Mouse (Mus musculus) myocyte (in vitro differentiated cells): ENCODE measurements at regions not wholly inside any gene's neighbourhood (a gene's known extent, or its start where the extent isn't known, plus 50 kb on each side); places are given as distances from the start of the nearest gene placed in this dataset.

Source experiments
- POLR2A ChIP-seq: IDR thresholded peaks from one replicate; pipeline ENCODE4 v1.6.1; 2011; ENCODE audit warnings: low read depth, mild to moderate bottlenecking, control low read depth, moderate library complexity; ENCODE audit not compliant: insufficient read length
- TCF12 ChIP-seq: IDR thresholded peaks from one replicate; pipeline ENCODE4 v1.6.1; 2011; ENCODE audit warnings: mild to moderate bottlenecking, control low read depth; ENCODE audit not compliant: poor library complexity, insufficient read depth, severe bottlenecking
- USF1 ChIP-seq: IDR thresholded peaks from one replicate; pipeline ENCODE4 v1.6.1; 2011; ENCODE audit warnings: low read depth, mild to moderate bottlenecking, control low read depth, moderate library complexity

DNA sequence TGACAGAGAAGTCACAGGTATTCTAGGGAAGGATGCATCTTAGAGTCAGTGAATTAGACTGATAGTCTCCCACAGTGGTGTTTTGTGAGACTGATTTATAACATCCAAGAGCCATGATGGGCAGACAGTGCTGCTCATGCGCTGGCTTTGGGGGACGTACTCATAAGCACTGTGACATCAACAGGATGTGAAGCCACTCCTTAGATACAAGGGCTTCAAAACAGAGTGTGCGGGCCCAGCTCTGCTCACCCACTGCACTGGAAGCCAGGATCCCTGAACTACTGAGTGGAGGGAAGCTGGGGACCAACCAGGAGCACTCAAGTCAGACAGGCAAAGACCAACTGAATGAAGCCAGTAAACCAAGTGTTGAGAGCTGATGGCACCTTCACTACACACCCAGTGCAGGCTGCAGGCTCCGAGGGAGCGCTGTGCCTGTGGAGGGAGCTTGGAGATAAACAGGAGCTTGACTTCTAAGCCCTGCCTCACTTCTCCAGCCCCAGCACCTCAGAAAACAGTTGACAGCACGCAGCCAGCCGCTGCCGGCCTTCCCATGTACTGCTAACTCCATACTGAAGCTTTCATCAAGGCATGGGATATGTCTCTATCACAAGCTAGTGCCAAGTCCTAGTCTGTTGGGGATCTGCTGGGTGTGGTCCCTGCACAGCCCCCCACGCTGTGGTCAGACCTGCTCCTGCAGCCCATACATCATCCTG lies 200.0 kb downstream of the Cyp26b1 start:
- TF ChIP-seq POLR2A (no peak), USF1 (no peak), TCF12 (no peak)
